Mouse (Mus musculus) hindlimb bud, embryonic 11.5 days (tissue): ENCODE results near the gene Olfr978.
"Not testable (repeated sequence)": the region's sequence is repeated elsewhere in the genome, so short reads cannot be mapped to it uniquely, and the experiment has no call there.

ENCODE experiments used
- DNase-seq: peaks from one replicate; pipeline ENCODE4 v3.0.0-alpha.2; 2012; ENCODE audit warnings: low read depth, low spot score; ENCODE audit errors: extremely low spot score

Olfr978 gene

DNA sequence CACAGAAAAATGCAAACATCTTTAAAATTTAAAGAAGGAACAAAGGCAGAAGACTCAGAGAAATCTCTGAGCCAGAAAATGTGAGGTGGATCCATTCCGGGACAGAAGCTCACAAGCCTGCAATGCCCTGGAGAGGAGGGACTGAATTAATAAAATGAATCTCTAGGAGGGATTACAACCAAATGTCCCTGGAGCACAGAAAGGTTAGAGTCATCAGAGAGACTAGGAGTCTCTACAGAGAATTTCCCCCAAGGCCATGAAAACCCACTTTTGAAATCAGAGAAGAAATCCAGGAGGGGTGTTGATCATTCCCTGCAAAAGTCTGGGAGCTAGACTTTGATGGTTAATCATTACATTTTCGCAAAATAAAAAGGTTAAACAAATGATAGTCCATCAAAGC, at the start of gene Olfr978:
TSS of gene Olfr978 (plus strand) at position 301 of the 400 bp plus-strand sequence.
- DNase-seq: no peak

DNA sequence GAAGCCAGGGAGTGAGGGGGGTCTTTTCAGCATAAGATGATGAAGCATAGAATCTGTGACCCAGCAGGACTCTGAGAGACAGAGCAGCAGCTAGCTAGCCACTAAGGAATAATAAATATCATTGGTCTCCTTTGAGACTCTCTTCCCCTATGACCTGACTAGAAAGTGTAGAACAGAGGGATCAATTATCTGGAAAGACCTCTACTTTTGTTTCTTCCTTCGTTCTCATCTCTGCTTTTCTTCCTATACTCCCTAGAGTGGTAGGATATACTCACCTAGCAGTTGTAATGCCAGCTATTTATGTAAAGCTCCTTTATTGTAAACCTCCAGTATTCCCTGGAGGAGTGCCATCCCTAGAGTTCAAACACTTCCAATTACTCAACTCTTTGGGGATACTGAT, 40.0 kb upstream of the Olfr978 start, which contains the start of gene Olfr975:
TSS of gene Olfr975 (minus strand) at position 101 of the 400 bp plus-strand sequence.
- DNase-seq: no peak

- not testable (repeated sequence) for DNase-seq
These were observed 30.9 kb upstream of the Olfr978 start, which contains the start of gene Olfr976 for GRCm38 (mm10) chr9:39961033-39961432. Olfr976 (minus strand) TSS chr9:39961133.

DNA sequence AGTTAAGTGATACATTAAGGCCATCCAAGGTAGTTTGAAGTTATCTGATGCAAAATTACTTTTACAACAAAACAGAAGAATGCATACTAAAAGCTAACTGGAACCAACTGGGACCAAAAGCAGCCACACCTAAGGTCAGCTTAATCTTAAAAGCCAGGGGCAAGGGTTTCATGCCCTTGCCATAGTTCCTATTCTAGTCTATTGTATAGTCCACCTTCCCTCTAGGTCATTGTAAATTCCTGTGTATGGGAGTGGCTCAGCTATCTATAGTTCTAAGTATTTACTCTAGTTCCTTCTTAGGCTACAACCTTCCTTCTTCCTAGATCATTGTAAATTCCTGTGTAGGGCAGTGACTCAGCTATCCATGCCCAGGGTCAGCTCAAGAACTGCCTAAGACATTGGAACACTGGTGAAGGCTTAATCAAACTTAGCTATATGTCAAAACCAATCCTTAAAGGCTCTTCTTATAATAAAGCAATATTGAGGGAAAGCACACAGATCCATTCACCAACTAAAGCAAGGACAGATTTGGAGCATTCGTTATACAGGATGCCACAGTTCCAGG, 15.2 kb upstream of the Olfr978 start:
- not testable (repeated sequence) for DNase-seq

- no peak for DNase-seq
These were observed 11.5 kb downstream of the Olfr978 start, which contains the start of gene Olfr979 for GRCm38 (mm10) chr9:40003365-40003764. Olfr979 (minus strand) TSS chr9:40003465.

GRCm38 (mm10) chr9:40009482-40009881, 17.6 kb downstream of the Olfr978 start, which contains the start of gene Olfr980:
Olfr980 (minus strand) TSS chr9:40009582.
- DNase-seq: no peak

- no peak for DNase-seq
These were observed 29.3 kb downstream of the Olfr978 start, which contains the start of gene Olfr981 for GRCm38 (mm10) chr9:40021164-40021563. Olfr981 (plus strand) TSS chr9:40021464.
